Mouse (Mus musculus): ENCODE data around the gene Cyfip2.

DNA sequence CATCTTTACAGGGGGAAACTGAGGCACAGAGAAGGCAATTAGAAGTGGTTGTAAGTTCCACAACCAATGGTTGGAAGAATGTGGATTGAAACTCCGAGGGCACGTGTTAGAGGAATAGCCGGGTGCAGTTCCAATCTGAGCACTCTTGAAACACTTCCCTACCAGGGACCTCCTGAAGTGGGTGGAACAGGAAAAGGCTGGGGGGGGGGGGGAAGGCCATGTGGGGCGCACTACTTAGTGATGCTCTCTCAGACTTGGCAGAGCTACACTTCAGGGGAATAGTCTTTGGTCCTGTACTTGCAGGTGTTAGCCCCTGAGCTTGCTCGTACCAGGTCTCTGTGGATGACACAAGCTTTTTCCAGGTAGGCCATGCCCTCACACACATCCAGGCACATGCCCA is 23.4 kb upstream of the Cyfip2 start:
- TF ChIP-seq POLR2A (IDR thresholded peaks at IDR 0.05; ENCODE audit: borderline replicate concordance, insufficient read depth, low read length) (no peak), CTCF (IDR thresholded peaks at IDR 0.05; ENCODE audit: borderline replicate concordance, insufficient read depth, low read depth, low read length) (no peak)

Measured in cerebellum, adult 2 months (tissue).